Mouse (Mus musculus): ENCODE data around the gene Rhox3c. TPM values are rescaled to one million over a fixed set of nuclear protein-coding genes. Genes with fewer than 3 reads are reported as not detected.
"Not testable (repeated sequence)": the region's sequence is repeated elsewhere in the genome, so short reads cannot be mapped to it uniquely, and the experiment has no call there.

Rhox3c gene
- not detected for total RNA-seq (2021)
- long read RNA-seq, experiment 1, result 0 reads
- long read RNA-seq, experiment 2, result 0 reads

DNA sequence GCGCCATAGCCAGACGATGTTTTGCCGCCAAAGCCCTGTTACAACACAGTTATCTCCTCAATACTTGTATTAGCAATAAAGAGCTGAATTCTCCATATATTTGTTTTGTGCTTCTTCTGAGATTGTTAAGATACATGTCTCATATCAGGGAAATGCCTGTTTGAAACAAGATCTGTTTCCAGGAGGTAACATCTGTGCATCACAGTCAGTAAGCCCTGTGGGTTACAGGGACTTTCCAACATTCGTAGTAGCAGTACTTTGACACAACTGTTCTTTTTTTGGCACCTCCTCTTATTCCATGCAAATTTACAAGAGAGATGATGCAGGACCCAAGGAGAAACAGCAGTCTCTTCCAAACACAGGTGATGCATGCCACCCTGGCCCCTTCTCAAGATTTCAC lies at the start of gene Rhox3c:
Gene Rhox3c, plus strand, starts transcription at position 301 of the 400 bp plus-strand sequence.
- intact Hi-C loops (cut with DNase I; ENCODE audit: low total_unique reads); DNase-seq: not testable (repeated sequence)

DNA sequence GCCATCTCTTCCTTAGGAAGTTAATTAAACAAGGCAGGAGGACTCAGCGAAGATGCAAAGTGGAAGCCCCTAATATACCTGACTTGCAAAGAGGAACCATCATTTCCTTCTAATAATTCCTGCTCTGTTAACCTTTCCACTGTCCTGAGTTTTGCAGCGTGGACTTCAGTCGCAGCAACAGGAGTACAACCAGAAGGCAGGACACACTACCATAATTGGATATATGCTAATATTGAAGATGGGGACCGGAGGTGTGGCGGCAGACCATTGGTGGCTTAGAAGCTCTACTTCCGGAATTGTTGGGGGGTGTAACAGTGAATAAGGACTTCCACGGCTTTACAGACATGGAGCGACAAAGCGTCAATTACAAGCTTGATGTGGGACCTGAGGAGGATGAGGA lies 46.6 kb upstream of the Rhox3c start, which contains the start of gene Rhox2b:
Gene Rhox2b, plus strand, starts transcription at position 301 of the 400 bp plus-strand sequence.
- DNase-seq; intact Hi-C loops (cut with DNase I; ENCODE audit: low total_unique reads): not testable (repeated sequence)

DNA sequence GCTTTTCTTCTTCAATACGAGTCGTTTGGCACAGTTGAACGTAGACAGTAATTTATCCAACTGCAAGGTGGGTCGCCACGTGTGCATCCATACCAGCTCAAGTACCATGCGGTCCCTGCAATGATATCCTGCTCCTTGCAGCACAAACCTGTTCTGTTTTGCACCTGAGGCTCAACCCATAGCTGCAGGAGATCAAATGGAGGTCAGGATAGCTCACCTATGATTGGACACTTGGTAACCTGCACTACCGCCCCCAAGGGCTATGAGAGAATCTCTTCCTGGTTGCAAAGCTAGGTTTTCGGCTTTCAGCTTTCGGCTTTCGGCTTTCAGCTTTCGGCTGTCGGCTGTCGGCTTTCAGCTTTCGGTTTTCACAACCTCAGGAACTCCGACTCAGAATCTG lies 26.2 kb upstream of the Rhox3c start, which contains the start of gene Rhox4b:
Gene Rhox4b, plus strand, starts transcription at position 301 of the 400 bp plus-strand sequence.
- intact Hi-C loops (cut with DNase I; ENCODE audit: low total_unique reads), result not testable (repeated sequence)

DNA sequence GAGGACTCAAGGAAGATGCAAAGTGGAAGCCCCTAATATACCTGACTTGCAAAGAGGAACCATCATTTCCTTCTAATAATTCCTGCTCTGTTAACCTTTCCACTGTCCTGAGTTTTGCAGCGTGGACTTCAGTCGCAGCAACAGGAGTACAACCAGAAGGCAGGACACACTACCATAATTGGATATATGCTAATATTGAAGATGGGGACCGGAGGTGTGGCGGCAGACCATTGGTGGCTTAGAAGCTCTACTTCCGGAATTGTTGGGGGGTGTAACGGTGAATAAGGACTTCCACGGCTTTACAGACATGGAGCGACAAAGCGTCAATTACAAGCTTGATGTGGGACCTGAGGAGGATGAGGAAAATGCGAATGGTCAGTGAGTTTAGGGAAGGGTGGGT lies 5.0 kb upstream of the Rhox3c start, which contains the start of gene Rhox2c:
Gene Rhox2c, plus strand, starts transcription at position 301 of the 400 bp plus-strand sequence.
- DNase-seq; intact Hi-C loops (cut with DNase I; ENCODE audit: low total_unique reads): not testable (repeated sequence)

More for the DNA sequence above, 26.2 kb upstream of the Rhox3c start, which contains the start of gene Rhox4b:
- not testable (repeated sequence) for DNase-seq

DNA sequence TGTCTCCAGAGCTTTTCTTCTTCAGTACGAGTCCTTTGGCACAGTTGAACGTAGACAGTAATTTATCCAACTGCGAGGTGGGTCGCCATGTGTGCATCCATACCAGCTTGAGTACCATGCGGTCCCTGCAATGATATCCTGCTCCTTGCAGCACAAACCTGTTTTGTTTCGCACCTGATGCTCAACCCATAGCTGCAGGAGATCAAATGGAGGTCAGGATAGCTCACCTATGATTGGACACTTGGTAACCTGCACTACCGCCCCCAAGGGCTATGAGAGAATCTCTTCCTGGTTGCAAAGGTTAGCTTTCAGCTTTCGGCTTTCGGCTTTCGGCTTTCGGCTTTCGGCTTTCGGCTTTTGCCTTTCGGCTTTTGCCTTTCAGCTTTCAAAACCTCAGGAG lies 21.7 kb downstream of the Rhox3c start, which contains the start of gene Rhox4c:
Gene Rhox4c, plus strand, starts transcription at position 301 of the 400 bp plus-strand sequence.
- intact Hi-C loops (cut with DNase I; ENCODE audit: low total_unique reads); DNase-seq: not testable (repeated sequence)

DNA sequence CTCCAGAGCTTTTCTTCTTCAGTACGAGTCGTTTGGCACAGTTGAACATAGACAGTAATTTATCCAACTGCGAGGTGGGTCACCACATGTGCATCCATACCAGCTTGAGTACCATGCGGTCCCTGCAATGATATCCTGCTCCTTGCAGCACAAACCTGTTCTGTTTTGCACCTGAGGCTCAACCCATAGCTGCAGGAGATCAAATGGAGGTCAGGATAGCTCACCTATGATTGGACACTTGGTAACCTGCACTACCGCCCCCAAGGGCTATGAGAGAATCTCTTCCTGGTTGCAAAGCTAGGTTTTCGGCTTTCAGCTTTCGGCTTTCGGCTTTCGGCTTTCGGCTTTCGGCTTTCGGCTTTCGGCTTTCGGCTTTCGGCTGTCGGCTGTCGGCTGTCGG lies 55.7 kb downstream of the Rhox3c start, which contains the start of gene Rhox4d:
Gene Rhox4d, plus strand, starts transcription at position 301 of the 400 bp plus-strand sequence.
- DNase-seq; intact Hi-C loops (cut with DNase I; ENCODE audit: low total_unique reads): not testable (repeated sequence)

Other genes starting within 250 kb of the Rhox3c start
- not detected for gene Gm9, start 247.5 kb upstream of the Rhox3c start, total RNA-seq (2021)
- gene Rhox1, start 236.3 kb upstream of the Rhox3c start, total RNA-seq (2021), result not detected
- not detected for gene Rhox2a, start 213.6 kb upstream of the Rhox3c start, total RNA-seq (2021)
- not detected for gene Rhox3a, start 208.7 kb upstream of the Rhox3c start, total RNA-seq (2021)
- gene Rhox4a, start 193.2 kb upstream of the Rhox3c start, total RNA-seq (2021), result not detected
- gene Rhox3a2, start 78.6 kb upstream of the Rhox3c start, total RNA-seq (2021), result under 1 TPM in 1 of 2 experiments, not detected in 1; 0.35 TPM
- gene Rhox4a2, start 67.7 kb upstream of the Rhox3c start, total RNA-seq (2021), result not detected
- gene Rhox2b, start 46.5 kb upstream of the Rhox3c start, total RNA-seq (2021), result not detected
- gene Rhox4b, start 26.1 kb upstream of the Rhox3c start, total RNA-seq (2021), result not detected
- not detected for gene Rhox2c, start 4.9 kb upstream of the Rhox3c start, total RNA-seq (2021)
- not detected for gene Rhox4c, start 21.8 kb downstream of the Rhox3c start, total RNA-seq (2021)
- gene Rhox2d, start 34.8 kb downstream of the Rhox3c start, total RNA-seq (2021), result not detected
- gene Rhox4d, start 55.8 kb downstream of the Rhox3c start, total RNA-seq (2021), result not detected
- gene Rhox2e, start 71.9 kb downstream of the Rhox3c start, total RNA-seq (2021), result not detected
- gene Rhox3e, start 83.4 kb downstream of the Rhox3c start, total RNA-seq (2021), result not detected
- gene Rhox4e, start 98.8 kb downstream of the Rhox3c start, total RNA-seq (2021), result not detected
- not detected for gene Rhox2f, start 112.8 kb downstream of the Rhox3c start, total RNA-seq (2021)
- gene Rhox3f, start 122.4 kb downstream of the Rhox3c start, total RNA-seq (2021), result not detected
- not detected for gene Rhox4f, start 149.1 kb downstream of the Rhox3c start, total RNA-seq (2021)
- not detected for gene Rhox3g, start 170.0 kb downstream of the Rhox3c start, total RNA-seq (2021)
- gene Rhox2g, start 184.9 kb downstream of the Rhox3c start, total RNA-seq (2021), result not detected
- not detected for gene Rhox4g, start 192.7 kb downstream of the Rhox3c start, total RNA-seq (2021)
- gene Rhox3h, start 210.2 kb downstream of the Rhox3c start, total RNA-seq (2021), result not detected
- gene Rhox2h, start 214.7 kb downstream of the Rhox3c start, total RNA-seq (2021), result not detected